Mouse (Mus musculus): ENCODE measurements around the gene F3. TPM values are rescaled to one million over a fixed set of nuclear protein-coding genes. Genes with fewer than 3 reads are reported as not detected.

The F3 gene
- total and polyA plus RNA-seq, 3 experiments: not detected

- DNase-seq (ENCODE audit: low spot score): no peak
Measured at GRCm38 (mm10) chr3:121703155-121703879, 20.0 kb upstream of the F3 start.

DNA sequence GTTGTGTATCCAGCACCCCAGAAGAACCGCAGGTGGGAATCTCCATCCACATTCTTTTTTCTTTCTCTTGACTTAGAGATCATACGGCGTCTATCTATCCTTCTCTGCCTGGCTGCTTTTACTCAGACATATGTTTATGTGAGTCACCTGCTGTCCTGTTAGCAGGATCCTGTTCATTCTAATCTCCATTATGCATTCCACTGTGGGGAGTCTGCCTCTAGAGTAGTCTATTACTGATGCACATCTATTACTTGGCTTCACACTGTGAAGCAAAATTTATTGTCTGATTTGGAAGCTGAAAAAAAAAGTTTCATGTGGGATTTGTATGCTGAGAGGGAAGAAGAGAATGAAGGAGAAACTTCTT lies 19.5 kb upstream of the F3 start:
- peaks cover 33% of the 10 kb centered on the region for H3K27me3 ChIP-seq (ENCODE audit: insufficient read depth, low read length)
- no peaks in the 10 kb centered on the region for H3K36me3 ChIP-seq (replicated peaks)

More at GRCm38 (mm10) chr3:121703155-121703879, 20.0 kb upstream of the F3 start:
- Histone ChIP-seq H3K27me3 (ENCODE audit: insufficient read depth, low read length) (peaks cover 38% of the 10 kb centered on the region), H3K9me3 (replicated peaks) (no peaks in the 10 kb centered on the region), H3K4me3 (ENCODE audit: low read depth, low read length) (no peak overlapping the region), H3K4me1 (ENCODE audit: insufficient read depth, low read depth, low read length) (peaks cover 9% of the 10 kb centered on the region), H3K36me3 (replicated peaks) (no peaks in the 10 kb centered on the region)
- no peak; the same call in 1 of the 2 replicates for ATAC-seq (ENCODE audit: extremely low read depth, insufficient number of reproducible peaks, low FRiP score, poor library complexity, severe bottlenecking)
- TF ChIP-seq GATA2 (IDR thresholded peaks at IDR 0.05; ENCODE audit: borderline replicate concordance, low read depth, low read length) (no peak), GATA1 (IDR thresholded peaks at IDR 0.05; ENCODE audit: borderline replicate concordance, low read length) (no peak), TAL1 (conservative IDR thresholded peaks at IDR 0.05; ENCODE audit: low read depth, low read length) (no peak), POLR2AphosphoS5 (IDR thresholded peaks at IDR 0.05; ENCODE audit: insufficient replicate concordance, low read depth, low read length) (no peak), CTCF (IDR thresholded peaks at IDR 0.05; ENCODE audit: low read depth, low read length) (no peak)

DNA sequence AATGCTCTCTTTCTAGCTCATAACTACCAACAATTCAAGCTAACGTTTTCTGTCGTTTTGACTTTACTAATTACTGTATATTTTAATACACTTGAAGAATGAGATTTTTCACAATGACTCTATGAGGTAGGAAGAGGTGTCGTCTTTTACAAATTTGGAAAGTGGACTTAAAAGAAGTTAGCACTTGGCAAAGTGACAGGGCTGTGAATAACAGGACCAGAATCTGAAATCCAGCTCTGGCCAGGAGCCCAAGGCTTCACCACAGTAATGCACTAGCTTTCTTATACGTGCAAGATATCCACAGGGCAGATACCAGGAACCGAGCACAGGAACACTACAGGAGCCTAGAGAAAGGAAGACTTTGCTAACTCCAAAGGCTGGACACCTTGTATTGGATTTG lies 17.2 kb upstream of the F3 start:
- no peak for DNase-seq (ENCODE audit: low spot score)
- no peak overlapping the region for H3K4me3 ChIP-seq (ENCODE audit: low read depth, low read length)
- TF ChIP-seq GATA1 (IDR thresholded peaks at IDR 0.05; ENCODE audit: borderline replicate concordance, low read length) (no peak), POLR2AphosphoS5 (IDR thresholded peaks at IDR 0.05; ENCODE audit: insufficient replicate concordance, low read depth, low read length) (no peak), GATA2 (IDR thresholded peaks at IDR 0.05; ENCODE audit: borderline replicate concordance, low read depth, low read length) (no peak), TAL1 (conservative IDR thresholded peaks at IDR 0.05; ENCODE audit: low read depth, low read length) (no peak), CTCF (IDR thresholded peaks at IDR 0.05; ENCODE audit: low read depth, low read length) (no peak)
- peaks cover 9% of the 10 kb centered on the region for H3K4me1 ChIP-seq (ENCODE audit: insufficient read depth, low read depth, low read length)
- ATAC-seq (ENCODE audit: extremely low read depth, insufficient number of reproducible peaks, low FRiP score, poor library complexity, severe bottlenecking): no peak
- peaks cover 32% of the 10 kb centered on the region for H3K27me3 ChIP-seq (ENCODE audit: insufficient read depth, low read length)
- no peaks in the 10 kb centered on the region for H3K36me3 ChIP-seq (replicated peaks)
- no peaks in the 10 kb centered on the region for H3K9me3 ChIP-seq (replicated peaks)

More for the DNA sequence above, 19.5 kb upstream of the F3 start:
- H3K4me3 ChIP-seq (ENCODE audit: low read depth, low read length): no peak overlapping the region
- TF ChIP-seq POLR2AphosphoS5 (IDR thresholded peaks at IDR 0.05; ENCODE audit: insufficient replicate concordance, low read depth, low read length) (no peak), GATA1 (IDR thresholded peaks at IDR 0.05; ENCODE audit: borderline replicate concordance, low read length) (no peak), TAL1 (conservative IDR thresholded peaks at IDR 0.05; ENCODE audit: low read depth, low read length) (no peak), CTCF (IDR thresholded peaks at IDR 0.05; ENCODE audit: low read depth, low read length) (no peak), GATA2 (IDR thresholded peaks at IDR 0.05; ENCODE audit: borderline replicate concordance, low read depth, low read length) (no peak)
- H3K9me3 ChIP-seq (replicated peaks): no peaks in the 10 kb centered on the region
- peaks cover 9% of the 10 kb centered on the region for H3K4me1 ChIP-seq (ENCODE audit: insufficient read depth, low read depth, low read length)
- ATAC-seq (ENCODE audit: extremely low read depth, insufficient number of reproducible peaks, low FRiP score, poor library complexity, severe bottlenecking) (no peak), DNase-seq (ENCODE audit: low spot score) (no peak)

DNA sequence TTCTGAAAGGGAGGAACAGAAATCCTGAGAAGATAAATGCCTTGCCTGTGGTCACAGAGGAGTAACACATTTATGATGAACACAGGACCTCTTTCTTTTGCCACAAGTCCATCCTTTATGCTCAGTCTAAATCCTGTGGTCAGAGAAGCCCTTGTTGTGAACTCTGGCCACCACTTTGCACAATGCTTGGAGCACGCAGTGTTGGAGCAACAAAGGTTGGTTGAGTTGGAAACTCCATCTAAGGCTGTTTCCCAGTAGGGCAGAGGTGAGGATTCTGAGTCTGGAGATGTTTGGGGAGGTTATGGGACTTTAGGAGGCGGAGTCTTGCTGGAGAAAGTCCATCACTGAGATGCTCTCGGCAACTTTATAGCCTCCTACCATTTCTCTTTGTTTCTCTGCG lies 16.2 kb upstream of the F3 start:
- TF ChIP-seq CTCF (IDR thresholded peaks at IDR 0.05; ENCODE audit: low read depth, low read length) (no peak), GATA2 (IDR thresholded peaks at IDR 0.05; ENCODE audit: borderline replicate concordance, low read depth, low read length) (no peak), POLR2AphosphoS5 (IDR thresholded peaks at IDR 0.05; ENCODE audit: insufficient replicate concordance, low read depth, low read length) (no peak), TAL1 (conservative IDR thresholded peaks at IDR 0.05; ENCODE audit: low read depth, low read length) (no peak), GATA1 (IDR thresholded peaks at IDR 0.05; ENCODE audit: borderline replicate concordance, low read length) (no peak)
- peaks cover 32% of the 10 kb centered on the region for H3K27me3 ChIP-seq (ENCODE audit: insufficient read depth, low read length)

DNA sequence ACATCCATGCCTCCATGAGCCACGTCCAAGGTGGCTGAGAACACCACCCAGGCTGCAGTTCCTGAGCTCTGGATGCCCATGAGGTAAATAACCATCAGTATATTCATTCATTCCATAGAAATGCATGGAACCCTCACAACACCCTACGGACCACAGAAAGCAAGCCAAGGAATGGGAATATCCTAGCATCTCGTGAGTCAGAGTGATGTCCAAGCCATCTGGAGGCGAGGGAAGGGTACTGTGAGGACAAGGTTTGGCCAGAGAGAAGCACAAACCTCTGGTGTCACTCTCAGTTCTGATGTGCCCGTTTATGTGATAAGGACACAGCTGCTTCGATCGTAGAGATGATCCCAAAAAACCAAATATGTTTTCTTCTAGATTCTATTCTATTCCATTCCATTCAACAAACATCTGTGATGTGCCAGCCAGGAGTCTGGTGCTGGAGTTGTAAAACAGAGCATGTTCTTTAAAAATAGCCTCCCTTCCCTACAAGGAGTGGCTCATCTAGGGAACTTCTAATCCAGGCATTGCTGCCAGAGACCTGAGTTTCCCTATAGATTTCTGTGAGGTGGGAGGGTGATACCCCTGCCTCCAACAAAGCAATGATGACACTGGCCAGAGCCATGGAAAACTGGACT lies 12.3 kb upstream of the F3 start:
- Histone ChIP-seq H3K4me3 (ENCODE audit: low read depth, low read length) (no peak overlapping the region), H3K9me3 (replicated peaks) (no peaks in the 10 kb centered on the region), H3K27me3 (ENCODE audit: insufficient read depth, low read length) (peaks cover 47% of the 10 kb centered on the region), H3K4me1 (ENCODE audit: insufficient read depth, low read depth, low read length) (peaks cover 17% of the 10 kb centered on the region), H3K36me3 (replicated peaks) (no peaks in the 10 kb centered on the region)
- no peak for ATAC-seq (ENCODE audit: extremely low read depth, insufficient number of reproducible peaks, low FRiP score, poor library complexity, severe bottlenecking)
- TF ChIP-seq GATA2 (IDR thresholded peaks at IDR 0.05; ENCODE audit: borderline replicate concordance, low read depth, low read length) (no peak), CTCF (IDR thresholded peaks at IDR 0.05; ENCODE audit: low read depth, low read length) (no peak), TAL1 (conservative IDR thresholded peaks at IDR 0.05; ENCODE audit: low read depth, low read length) (no peak), POLR2AphosphoS5 (IDR thresholded peaks at IDR 0.05; ENCODE audit: insufficient replicate concordance, low read depth, low read length) (no peak), GATA1 (IDR thresholded peaks at IDR 0.05; ENCODE audit: borderline replicate concordance, low read length) (no peak)
- DNase-seq (ENCODE audit: low spot score): no peak

More for the DNA sequence above, 16.2 kb upstream of the F3 start:
- Histone ChIP-seq H3K9me3 (replicated peaks) (no peaks in the 10 kb centered on the region), H3K4me1 (ENCODE audit: insufficient read depth, low read depth, low read length) (peaks cover 5% of the 10 kb centered on the region), H3K36me3 (replicated peaks) (no peaks in the 10 kb centered on the region), H3K4me3 (ENCODE audit: low read depth, low read length) (no peak overlapping the region)
- ATAC-seq (ENCODE audit: extremely low read depth, insufficient number of reproducible peaks, low FRiP score, poor library complexity, severe bottlenecking) (no peak), DNase-seq (ENCODE audit: low spot score) (no peak)

- peaks cover 17% of the 10 kb centered on the region for H3K4me1 ChIP-seq (ENCODE audit: insufficient read depth, low read depth, low read length)
- TF ChIP-seq GATA1 (IDR thresholded peaks at IDR 0.05; ENCODE audit: borderline replicate concordance, low read length) (no peak), TAL1 (conservative IDR thresholded peaks at IDR 0.05; ENCODE audit: low read depth, low read length) (no peak), CTCF (IDR thresholded peaks at IDR 0.05; ENCODE audit: low read depth, low read length) (no peak)
- no peak overlapping the region for H3K4me3 ChIP-seq (ENCODE audit: low read depth, low read length)
- no peaks in the 10 kb centered on the region for H3K9me3 ChIP-seq (replicated peaks)
- no peak for DNase-seq (ENCODE audit: low spot score)
- no peaks in the 10 kb centered on the region for H3K36me3 ChIP-seq (replicated peaks)
- peaks cover 50% of the 10 kb centered on the region for H3K27me3 ChIP-seq (ENCODE audit: insufficient read depth, low read length)
- no peak for ATAC-seq (ENCODE audit: extremely low read depth, insufficient number of reproducible peaks, low FRiP score, poor library complexity, severe bottlenecking)
Measured at GRCm38 (mm10) chr3:121712222-121712621, 11.1 kb upstream of the F3 start.
